Mouse (Mus musculus): ENCODE data around the gene Gm27179.
"Not testable (repeated sequence)": the region's sequence is repeated elsewhere in the genome, so short reads cannot be mapped to it uniquely, and the experiment has no call there.

Gm27179 gene

DNA sequence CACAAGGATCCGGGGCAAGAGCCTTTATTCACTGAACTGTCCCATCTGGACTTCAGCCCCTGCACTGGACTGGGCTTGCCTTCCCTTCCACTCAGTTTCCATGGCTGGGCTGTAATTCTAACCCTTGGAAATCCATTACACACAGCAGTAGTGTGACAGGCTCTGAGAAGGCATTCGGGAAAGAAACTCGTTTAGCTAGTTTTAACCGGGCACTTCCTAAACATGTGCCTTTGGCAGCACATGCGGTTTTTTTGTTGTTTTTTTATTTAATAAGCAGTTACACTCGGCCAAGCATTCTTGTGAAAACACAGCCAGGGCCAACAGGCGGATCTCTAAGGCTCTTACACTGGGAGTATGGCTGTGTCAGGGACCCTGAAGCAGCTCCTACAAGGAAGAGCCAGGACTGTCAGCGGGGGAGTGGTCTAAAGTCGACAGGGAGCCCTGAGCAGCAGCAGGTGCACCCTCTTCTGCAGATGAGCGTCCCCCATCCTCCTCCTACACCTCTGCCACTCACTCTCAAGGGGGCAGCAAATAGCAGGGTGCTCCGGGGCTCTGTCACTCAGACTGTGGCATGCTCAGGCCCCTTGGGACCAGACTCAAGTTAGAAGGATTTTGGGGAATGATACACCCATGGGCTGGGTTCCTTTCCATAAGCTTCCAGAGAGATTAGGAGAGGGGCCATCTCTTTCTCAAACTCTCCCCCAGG, 38.3 kb downstream of the Gm27179 start:
- DNase-seq (ENCODE audit: low read depth, low spot score), result not testable (repeated sequence)

DNA sequence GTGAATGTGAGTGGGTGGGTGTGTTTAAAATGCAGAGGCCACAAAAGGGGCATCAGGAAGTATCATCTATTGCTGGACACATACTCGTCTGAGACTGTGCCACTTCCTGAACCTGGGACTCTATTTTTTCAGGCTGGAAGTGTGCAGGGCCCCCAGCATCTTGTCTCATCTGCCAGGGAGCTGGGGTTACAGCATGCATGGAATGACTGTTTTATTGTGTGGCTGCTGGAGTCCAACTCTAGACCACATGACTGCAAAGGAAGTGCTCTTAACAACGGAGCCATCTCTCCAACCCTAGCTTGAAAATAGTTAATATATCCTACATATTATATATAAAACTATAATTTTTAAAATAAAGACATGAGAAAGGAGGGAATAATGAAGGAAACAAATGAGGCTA, 39.0 kb downstream of the Gm27179 start:
- not testable (repeated sequence) for DNase-seq (ENCODE audit: low read depth, low spot score)

DNA sequence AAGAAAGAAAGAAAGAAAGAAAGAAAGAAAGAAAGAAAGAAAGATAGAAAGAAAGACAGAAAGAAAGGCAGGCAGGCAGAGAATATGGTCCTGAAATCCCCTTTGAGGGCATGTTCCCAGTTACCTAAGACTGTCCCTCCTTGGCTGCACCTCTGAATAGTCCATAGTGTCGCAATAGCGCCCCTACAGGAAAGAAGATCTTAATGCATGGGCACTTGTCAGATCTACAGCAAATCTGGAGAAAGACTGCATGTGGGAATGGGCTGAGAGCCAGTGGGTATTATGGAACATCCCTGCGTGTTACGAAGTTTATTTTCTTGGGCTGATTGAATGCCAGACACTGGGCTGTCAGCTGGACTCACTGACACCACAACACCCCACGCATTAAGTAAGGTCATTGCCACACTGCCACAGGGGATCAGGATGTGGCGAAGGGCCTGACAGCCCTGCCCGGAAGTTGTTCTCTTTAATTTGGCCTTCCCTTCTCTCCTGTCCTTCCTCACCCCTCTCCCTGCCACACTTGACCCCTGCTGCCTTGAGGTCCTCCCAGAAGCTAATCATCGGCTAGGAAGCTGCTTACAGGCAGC, 42.1 kb downstream of the Gm27179 start:
- DNase-seq (ENCODE audit: low read depth, low spot score), result not testable (repeated sequence)

DNA sequence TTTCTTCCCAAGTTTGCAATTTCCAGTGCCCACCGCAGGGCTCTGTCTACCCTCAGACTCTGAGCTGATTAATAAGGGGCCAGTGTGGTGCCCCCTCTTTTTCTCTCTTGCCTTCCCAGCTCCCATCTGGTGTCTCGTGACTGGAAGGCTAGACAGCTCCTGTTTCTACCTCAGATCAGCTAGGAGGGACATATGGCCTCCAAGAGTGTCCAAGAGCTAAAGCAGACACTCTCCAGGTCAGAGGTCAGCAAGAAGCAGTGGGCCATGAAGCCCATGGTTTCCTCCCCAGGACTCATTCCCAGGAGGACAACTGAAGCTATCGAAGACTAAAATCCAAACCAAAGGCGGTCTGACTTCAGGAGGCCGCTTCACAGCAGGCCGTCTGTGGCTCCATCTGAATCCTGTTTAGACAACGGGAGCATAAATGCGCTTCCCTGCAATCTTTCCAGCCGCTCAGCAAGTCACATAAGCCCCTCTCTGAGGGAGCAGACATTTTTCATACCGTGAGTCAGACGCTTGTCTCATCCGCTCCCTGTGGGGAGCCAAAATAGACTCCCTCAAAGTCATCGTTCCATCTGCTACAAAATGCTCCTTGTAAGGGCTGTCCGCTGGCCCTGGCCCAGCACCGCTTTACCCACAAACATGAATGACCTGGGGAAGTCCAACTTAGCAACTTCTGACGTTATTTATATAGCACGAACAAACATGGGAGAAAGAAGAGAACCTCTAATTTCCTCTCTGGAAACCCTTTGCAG, 44.6 kb downstream of the Gm27179 start:
- DNase-seq (ENCODE audit: low read depth, low spot score), result not testable (repeated sequence)

DNA sequence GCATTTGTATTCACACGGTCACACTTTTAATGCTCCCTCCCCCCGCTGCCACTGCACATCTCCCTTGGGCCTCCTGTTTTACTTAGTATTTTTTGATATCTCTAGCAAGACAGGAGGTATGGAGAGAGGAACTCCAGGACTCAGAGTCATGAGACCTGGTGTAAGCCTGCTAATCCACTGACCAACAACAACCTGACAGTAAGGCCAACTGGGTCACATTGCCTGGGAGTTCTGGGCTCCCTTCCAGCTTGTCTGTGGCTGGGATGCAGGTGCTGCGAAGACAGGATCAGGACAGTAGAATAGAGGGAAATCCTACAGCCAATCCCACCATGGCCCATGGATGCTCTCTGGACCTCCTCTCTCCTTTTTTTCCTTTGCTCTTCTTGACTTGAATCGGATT, 47.9 kb downstream of the Gm27179 start:
- not testable (repeated sequence) for DNase-seq (ENCODE audit: low read depth, low spot score)

All from embryo, embryonic 11.5 days (tissue).